Mouse (Mus musculus) large intestine, adult 2 months (tissue): ENCODE data around the gene Plxnd1. TPM values are rescaled to one million over a fixed set of nuclear protein-coding genes. Genes with fewer than 3 reads are reported as not detected.

Experiments used
- DNase-seq: peaks from one replicate; pipeline ENCODE4 v3.0.0-alpha.2; 2012; ENCODE audit warnings: low read depth, low spot score
- WGBS: fragments of 180-500 bp; shearing (Covaris S2); methylation state at CpG from one replicate; pipeline ENCODE4 v1.1.7; 2018; 5-methylcytosine and 5-hydroxymethylcytosine counted together
- polyA plus RNA-seq: library from polyadenylated mRNA; depleted of rRNA; stranded (reverse); fragments of >200 nt; gene quantifications from 2 replicates; pipeline ENCODE4 v1.2.3, GENCODE M21; 2012

The Plxnd1 gene
- polyA plus RNA-seq, 1 experiment = 12.9 TPM

- no peak for DNase-seq
- WGBS = 72% methylated on average over 12 of the region's 12 CpGs
Measured at GRCm38 (mm10) chr6:116002311-116003104, 7.7 kb upstream of the Plxnd1 start.

DNA sequence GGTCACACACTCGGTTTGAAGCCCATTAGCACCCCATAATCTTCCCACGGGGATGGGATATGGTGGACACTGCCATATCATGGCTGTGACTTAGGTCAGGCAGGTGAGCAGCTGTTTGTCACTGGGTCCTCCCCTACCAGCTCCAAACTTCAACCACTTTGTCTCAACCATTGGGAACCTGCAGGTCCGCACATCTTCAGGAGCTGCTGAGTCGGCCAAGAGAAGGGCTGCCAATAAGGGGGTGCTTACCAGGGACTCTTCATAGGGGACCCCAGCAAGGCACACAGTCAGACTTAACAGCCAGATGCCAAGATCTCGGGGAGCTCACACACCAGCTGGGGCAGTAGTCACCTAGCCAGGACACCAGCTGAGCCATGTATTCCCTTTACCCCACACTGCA is 6.0 kb upstream of the Plxnd1 start:
- 84% methylated on average over 5 of the region's 5 CpGs for WGBS
- DNase-seq = no peak

DNA sequence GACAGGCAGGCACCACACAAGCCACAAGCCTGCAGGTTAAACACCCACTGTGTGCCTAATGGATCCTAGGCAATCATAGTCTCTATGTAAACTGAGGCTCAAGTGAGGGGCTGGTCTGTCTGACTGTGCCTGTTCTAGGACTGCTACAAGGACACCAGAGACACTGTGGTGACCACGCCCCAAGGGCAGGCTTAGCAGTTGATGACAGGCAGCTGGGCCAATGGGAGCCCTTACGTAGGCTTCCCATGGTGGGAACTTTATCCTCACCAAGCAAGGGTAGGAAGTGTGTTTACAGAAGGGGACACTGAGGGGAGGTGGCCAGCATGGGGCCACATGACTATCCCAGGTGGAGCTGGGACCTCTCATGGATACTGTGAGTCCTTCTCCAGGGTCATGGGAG is 4.4 kb upstream of the Plxnd1 start:
- 86% methylated on average over 2 of the region's 2 CpGs for WGBS
- DNase-seq = no peak

GRCm38 (mm10) chr6:115998758-115999157 is 4.0 kb upstream of the Plxnd1 start:
- DNase-seq = no peak
- WGBS = 83% methylated on average over 7 of the region's 7 CpGs

- DNase-seq = no peak
- WGBS = 42% methylated on average over 3 of the region's 3 CpGs
Measured at GRCm38 (mm10) chr6:115997726-115998311, 3.0 kb upstream of the Plxnd1 start.

DNA sequence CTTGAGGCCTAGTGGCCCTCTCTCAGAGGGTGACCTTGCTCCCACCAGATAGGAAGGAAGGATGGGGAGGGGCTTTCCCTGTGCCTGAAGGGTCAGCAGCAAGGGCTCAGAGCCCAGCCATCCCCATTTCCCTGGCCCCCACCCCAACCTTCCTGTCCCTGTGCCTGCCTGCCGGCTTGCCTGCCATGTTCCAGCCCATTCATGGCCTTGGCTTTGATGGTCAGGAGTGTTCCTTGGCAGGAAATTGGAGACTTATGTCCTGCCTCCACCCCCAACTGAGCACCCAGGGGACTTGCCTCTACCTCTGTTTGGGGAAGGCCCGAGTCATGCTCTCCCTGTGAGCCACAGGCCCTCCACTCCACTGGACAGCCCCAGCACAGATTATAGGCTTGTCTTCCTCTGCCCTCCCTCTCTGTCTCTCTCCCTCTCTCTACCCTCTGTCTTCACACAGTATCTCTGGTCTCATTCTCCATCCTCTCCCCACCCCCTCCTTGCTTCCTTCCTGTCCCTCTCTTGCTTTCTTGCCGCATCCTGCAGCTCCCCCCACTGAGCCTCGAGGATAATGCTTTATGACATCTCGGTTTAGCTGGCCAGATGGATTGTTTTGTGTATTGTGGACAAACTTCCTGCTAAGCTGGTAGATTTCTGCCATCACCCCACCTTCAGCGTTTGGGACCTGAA is 1.5 kb upstream of the Plxnd1 start:
- 43% methylated on average over 6 of the region's 6 CpGs for WGBS
- no peak for DNase-seq

- 62% methylated on average over 4 of the region's 4 CpGs for WGBS
- DNase-seq = no peak
Measured at GRCm38 (mm10) chr6:115995531-115995941, 731 bp upstream of the Plxnd1 start.

DNA sequence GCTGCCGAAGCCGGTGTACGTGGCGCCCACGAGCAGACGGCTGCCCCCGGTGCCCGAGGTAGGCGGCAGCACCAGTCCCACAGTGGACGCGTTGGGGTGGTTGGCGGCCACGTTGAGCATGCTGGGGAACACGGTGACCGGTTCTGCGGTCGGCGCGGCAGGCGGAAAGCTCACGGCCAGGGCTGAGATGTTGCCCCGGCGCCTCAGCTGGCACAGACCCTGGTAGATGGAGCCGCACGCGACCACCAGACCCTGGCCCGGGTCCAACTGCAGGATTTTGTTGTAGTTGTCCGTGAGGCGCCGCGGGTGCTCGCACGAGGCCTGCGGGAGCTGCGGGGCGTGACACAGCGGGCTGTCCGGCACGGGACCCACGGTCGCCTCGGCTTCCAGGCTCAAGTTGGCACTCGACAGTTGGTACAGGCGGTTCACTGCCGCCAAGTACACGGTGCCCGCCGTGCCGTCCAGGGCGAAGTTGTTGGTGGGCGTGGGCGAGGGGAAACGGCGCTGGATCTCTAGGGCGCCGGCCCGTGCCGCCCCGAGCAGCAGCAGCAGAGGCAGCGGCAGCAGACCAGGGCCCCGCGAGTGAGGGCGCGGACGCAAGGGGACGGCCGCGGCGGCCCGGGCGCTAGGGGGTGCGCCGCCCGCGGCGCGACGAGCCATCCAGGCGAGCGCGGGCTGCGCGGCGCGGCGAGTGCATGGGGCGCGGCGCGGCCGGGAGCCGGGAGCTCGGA is 494 bp downstream of the Plxnd1 start:
- DNase-seq = no peak
- under 1% methylated on average over 93 of the region's 93 CpGs for WGBS

GRCm38 (mm10) chr6:115993463-115994145 is 1.2 kb downstream of the Plxnd1 start:
- no peak for DNase-seq
- 3% methylated on average over 86 of the region's 86 CpGs for WGBS

DNA sequence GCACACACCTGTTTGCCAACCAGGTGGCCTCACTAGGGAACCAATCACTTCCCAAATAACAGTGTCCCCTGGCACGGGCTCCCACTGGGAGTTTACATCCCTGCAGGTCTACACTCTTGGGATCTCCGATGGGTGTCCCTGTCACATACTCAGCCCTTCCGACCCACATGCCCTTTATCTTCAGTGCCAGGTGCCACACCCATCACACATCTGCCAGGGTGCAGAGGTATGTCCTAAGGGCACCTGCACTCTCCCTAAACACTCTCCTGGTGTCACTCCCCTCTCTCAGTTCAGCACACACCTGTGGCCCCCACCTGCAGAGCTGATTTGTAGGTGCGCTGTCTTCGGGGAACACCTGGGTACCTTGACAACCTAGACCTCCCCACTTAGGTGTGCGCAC is 1.8 kb downstream of the Plxnd1 start:
- WGBS = 19% methylated on average over 6 of the region's 6 CpGs
- no peak for DNase-seq

GRCm38 (mm10) chr6:115991881-115992620 is 2.8 kb downstream of the Plxnd1 start:
- 56% methylated on average over 10 of the region's 10 CpGs for WGBS
- DNase-seq = no peak

- 40% methylated on average over 13 of the region's 13 CpGs for WGBS
- no peak for DNase-seq
Measured at GRCm38 (mm10) chr6:115991108-115991880, 3.5 kb downstream of the Plxnd1 start.

- 78% methylated on average over 9 of the region's 9 CpGs for WGBS
- no peak for DNase-seq
Measured at GRCm38 (mm10) chr6:115990479-115990878, 4.3 kb downstream of the Plxnd1 start.

GRCm38 (mm10) chr6:115990056-115990455 is 4.7 kb downstream of the Plxnd1 start:
- 64% methylated on average over 3 of the region's 3 CpGs for WGBS
- DNase-seq = no peak

- 42% methylated on average over 4 of the region's 4 CpGs for WGBS
- DNase-seq = no peak
Measured at GRCm38 (mm10) chr6:115989607-115990006, 5.2 kb downstream of the Plxnd1 start.

DNA sequence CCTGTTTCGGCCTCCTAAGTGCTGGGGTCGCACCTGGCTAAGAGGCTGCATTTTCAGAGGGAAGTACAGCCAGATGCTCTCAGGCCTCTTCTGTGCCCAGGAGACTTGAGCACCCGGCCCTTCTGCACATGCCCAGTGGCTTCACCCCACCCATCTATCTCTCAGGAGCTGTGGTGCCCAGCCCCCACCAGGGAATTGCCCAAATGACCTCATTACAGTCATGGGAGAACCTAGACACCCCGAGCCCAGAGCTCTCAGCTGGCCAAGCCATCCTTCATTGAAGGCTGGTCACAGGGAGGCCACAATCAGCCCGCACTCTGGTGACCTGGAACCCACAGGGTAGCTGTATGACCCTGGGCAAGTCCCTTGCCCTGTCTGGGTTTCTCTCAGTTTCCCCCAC is 5.8 kb downstream of the Plxnd1 start:
- WGBS = 62% methylated on average over 5 of the region's 5 CpGs
- no peak for DNase-seq

DNA sequence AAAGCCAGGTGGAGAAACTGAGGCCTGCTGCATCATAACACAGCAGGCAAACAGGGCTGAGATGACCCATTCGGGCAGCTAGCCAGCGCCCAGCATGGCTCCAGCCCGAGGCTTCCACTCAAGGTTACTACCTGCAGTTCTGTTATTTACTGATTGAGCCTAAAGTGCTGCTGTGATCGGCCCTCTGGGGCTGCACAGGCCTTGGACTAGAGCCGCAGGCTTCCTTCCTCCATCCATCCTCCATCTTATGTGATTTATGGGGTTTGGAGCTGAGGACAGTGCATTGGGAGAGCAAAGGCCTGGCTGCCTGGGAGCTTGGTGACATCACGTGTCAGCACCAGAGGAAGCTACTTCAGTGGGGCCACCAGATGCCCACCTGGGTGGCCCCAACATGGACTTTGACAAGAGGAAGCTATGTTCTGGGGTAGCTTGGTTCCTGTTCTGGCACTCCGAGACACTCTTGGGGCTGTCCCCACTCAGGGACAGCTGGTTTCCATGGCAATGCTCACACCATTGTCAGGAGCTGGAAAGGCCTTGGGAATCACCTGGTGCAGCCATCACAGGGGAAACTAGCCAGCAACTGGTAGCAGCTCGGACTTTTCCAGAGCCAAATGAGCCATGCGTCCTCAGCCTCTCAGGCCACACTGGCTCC is 7.6 kb downstream of the Plxnd1 start:
- DNase-seq = no peak
- 49% methylated on average over 9 of the region's 9 CpGs for WGBS
